Mouse (Mus musculus) brain, embryonic 14.5 days (tissue): Measurements from ENCODE around the gene Chtf18.

ENCODE experiments used
- CTCF ChIP-seq: fragments of 200-500 bp; IDR thresholded peaks from 2 replicates; pipeline ENCODE4 v1.5.1; 2012; ENCODE audit warnings: inconsistent platforms, mild to moderate bottlenecking, moderate library complexity, borderline replicate concordance; ENCODE audit not compliant: insufficient read depth, insufficient read length; ENCODE audit errors: extremely low read depth
- POLR2A ChIP-seq: fragments of 200-500 bp; IDR thresholded peaks from 2 replicates; pipeline ENCODE4 v1.6.1; 2012; ENCODE audit warnings: mild to moderate bottlenecking, inconsistent platforms, borderline replicate concordance; ENCODE audit not compliant: poor library complexity, insufficient read depth, insufficient read length, severe bottlenecking; ENCODE audit errors: extremely low read depth

- TF ChIP-seq CTCF (no peak), POLR2A (no peak)
These were observed 16.6 kb upstream of the Chtf18 start for GRCm38 (mm10) chr17:25743831-25744230.
